Mouse (Mus musculus) midbrain, embryonic 12.5 days (tissue): ENCODE measurements at regions not wholly inside any gene's neighbourhood (a gene's known extent, or its start where the extent isn't known, plus 50 kb on each side); places are given as distances from the start of the nearest gene placed in this dataset.
A peak's percentile ranks its signal among the peaks of the same experiment; 100 is the strongest.

Source experiments
- ATAC-seq: fragments of 200-750 bp; cut with Nextera tagmentation; 2 replicates; pipeline ENCODE4 v1.8.0; 2017; ENCODE audit warnings: low read depth, moderate TSS enrichment, moderate library complexity; ENCODE audit not compliant: low FRiP score
- H3K27ac ChIP-seq: fragments of 300-500 bp; sonication (generic); replicated peaks from 2 replicates; pipeline ENCODE4 v1.5.1; 2016; ENCODE audit warnings: mild to moderate bottlenecking
- H3K27me3 ChIP-seq: fragments of 300-500 bp; sonication (generic); 2 replicates; pipeline ENCODE4 v1.6.1; 2016; ENCODE audit warnings: mild to moderate bottlenecking
- H3K36me3 ChIP-seq: fragments of 300-500 bp; sonication (generic); 2 replicates; pipeline ENCODE4 v1.6.1; 2016
- H3K4me1 ChIP-seq: fragments of 300-500 bp; sonication (generic); 2 replicates; pipeline ENCODE4 v1.6.1; 2016
- H3K4me2 ChIP-seq: fragments of 300-500 bp; sonication (generic); replicated peaks from 2 replicates; pipeline ENCODE4 v1.6.1; 2016; ENCODE audit warnings: mild to moderate bottlenecking, moderate library complexity
- H3K4me3 ChIP-seq: fragments of 300-500 bp; sonication (generic); 2 replicates; pipeline ENCODE4 v1.5.1; 2016; ENCODE audit warnings: mild to moderate bottlenecking
- H3K9ac ChIP-seq: fragments of 300-500 bp; sonication (generic); replicated peaks from 2 replicates; pipeline ENCODE4 v1.6.1; 2016; ENCODE audit warnings: mild to moderate bottlenecking, moderate library complexity
- H3K9me3 ChIP-seq: fragments of 300-500 bp; sonication (generic); 2 replicates; pipeline ENCODE4 v1.6.1; 2016; ENCODE audit warnings: mild to moderate bottlenecking
- WGBS: fragments of 180-500 bp; shearing (Covaris S2); methylation state at CpG from one replicate; pipeline ENCODE4 v1.1.7; 2016; 5-methylcytosine and 5-hydroxymethylcytosine counted together

GRCm38 (mm10) chr6:135563766-135564165 lies 201.4 kb downstream of the Emp1 start:
- Histone ChIP-seq H3K4me3 (no peak overlapping the region), H3K36me3 (no peaks in the 10 kb centered on the region), H3K9me3 (no peaks in the 10 kb centered on the region), H3K4me2 (no peak overlapping the region), H3K27ac (no peak overlapping the region), H3K27me3 (no peaks in the 10 kb centered on the region), H3K4me1 (peaks cover 11% of the 10 kb centered on the region; the same call in 1 of the 2 replicates), H3K9ac (no peak overlapping the region)
- no peak for ATAC-seq

DNA sequence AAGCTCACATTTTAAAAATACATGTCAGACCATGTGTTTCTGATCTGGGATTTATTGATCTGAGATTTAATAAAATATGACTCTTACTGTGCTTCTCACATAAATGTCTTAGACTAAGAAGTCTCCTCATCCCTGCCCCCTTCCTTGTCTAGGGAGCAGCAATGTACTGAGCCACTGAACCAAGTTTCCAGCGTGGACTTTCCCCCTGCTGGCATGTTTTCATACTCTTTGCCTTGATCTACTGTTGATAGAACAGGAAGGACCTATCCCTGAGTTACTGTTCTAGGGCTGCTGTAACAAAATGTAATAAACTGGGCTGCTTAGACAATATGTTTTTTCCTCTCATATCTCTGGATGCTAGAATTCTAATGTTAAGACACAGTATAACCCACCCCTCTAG lies 206.7 kb downstream of the Emp1 start:
- H3K27ac ChIP-seq, result no peak overlapping the region
- no peaks in the 10 kb centered on the region for H3K36me3 ChIP-seq
- no peak overlapping the region for H3K4me3 ChIP-seq
- H3K4me2 ChIP-seq, result no peak overlapping the region
- H3K9me3 ChIP-seq, result no peaks in the 10 kb centered on the region
- no peak overlapping the region for H3K9ac ChIP-seq
- H3K27me3 ChIP-seq, result no peaks in the 10 kb centered on the region
- H3K4me1 ChIP-seq, result no peaks in the 10 kb centered on the region
- no peak for ATAC-seq
- 70% methylated on average over 1 of the region's 1 CpGs for WGBS

GRCm38 (mm10) chr6:135575294-135575693 lies 212.9 kb downstream of the Emp1 start:
- Histone ChIP-seq H3K9me3 (no peaks in the 10 kb centered on the region), H3K9ac (no peak overlapping the region), H3K27ac (no peak overlapping the region), H3K4me2 (no peak overlapping the region), H3K27me3 (no peaks in the 10 kb centered on the region), H3K4me3 (no peak overlapping the region), H3K4me1 (peaks cover 7% of the 10 kb centered on the region; the same call in 1 of the 2 replicates), H3K36me3 (no peaks in the 10 kb centered on the region)
- ATAC-seq, result no peak
- 93% methylated on average over 2 of the region's 2 CpGs for WGBS

GRCm38 (mm10) chr6:135578728-135579127 lies 216.4 kb downstream of the Emp1 start:
- Histone ChIP-seq H3K9me3 (no peaks in the 10 kb centered on the region), H3K4me3 (no peak overlapping the region), H3K36me3 (no peaks in the 10 kb centered on the region), H3K27me3 (no peaks in the 10 kb centered on the region), H3K4me2 (no peak overlapping the region), H3K27ac (no peak overlapping the region), H3K4me1 (peaks cover 7% of the 10 kb centered on the region; the same call in 1 of the 2 replicates), H3K9ac (no peak overlapping the region)
- no peak for ATAC-seq
- WGBS, result 67% methylated on average over 8 of the region's 8 CpGs

DNA sequence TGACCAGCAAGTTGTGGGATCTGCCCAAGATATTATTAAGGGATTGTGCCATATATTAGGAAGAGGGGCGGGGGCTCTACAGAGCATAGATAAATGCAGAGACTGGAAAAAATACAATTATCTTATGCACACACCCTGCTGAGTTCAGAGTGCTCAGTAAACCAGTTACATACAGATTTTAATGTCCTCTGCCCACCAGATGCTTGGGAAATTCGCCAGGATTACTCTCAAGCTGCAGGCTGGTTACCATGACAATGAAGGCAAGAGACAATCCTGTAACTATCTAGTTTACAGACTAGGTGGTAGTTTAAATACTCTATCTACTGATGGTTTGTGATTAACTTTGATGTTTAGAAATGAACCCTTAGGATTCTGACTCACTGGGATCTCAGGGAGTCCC lies 220.2 kb downstream of the Emp1 start:
- H3K9ac ChIP-seq, result no peak overlapping the region
- H3K4me2 ChIP-seq, result no peak overlapping the region
- WGBS, result 53% methylated on average over 2 of the region's 2 CpGs
- H3K27me3 ChIP-seq, result no peaks in the 10 kb centered on the region
- no peak for ATAC-seq
- no peak overlapping the region for H3K4me3 ChIP-seq
- peaks cover 7% of the 10 kb centered on the region; the same call in 1 of the 2 replicates for H3K4me1 ChIP-seq
- no peaks in the 10 kb centered on the region for H3K36me3 ChIP-seq
- no peak overlapping the region for H3K27ac ChIP-seq
- no peaks in the 10 kb centered on the region for H3K9me3 ChIP-seq

DNA sequence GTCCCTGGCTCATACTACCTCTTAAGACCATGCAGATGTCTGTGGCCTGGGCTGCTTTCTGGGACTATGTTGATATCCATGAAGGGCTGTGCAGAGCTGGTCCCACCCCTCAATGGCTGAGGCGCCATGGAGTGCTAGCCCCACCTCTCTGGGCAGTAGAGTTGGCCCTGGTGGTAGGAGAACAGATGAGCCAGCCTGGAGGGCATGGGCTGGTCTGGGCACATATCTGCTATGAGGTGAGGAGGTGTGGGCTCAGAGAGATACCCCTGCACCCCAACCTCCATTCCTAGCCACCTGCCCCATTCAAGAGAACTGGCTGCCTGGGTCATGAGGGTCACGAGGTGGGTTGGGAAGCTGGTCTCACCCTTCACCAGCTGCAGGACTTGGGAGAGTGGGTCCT lies 222.4 kb downstream of the Emp1 start:
- no peak overlapping the region for H3K4me3 ChIP-seq
- H3K9me3 ChIP-seq, result no peaks in the 10 kb centered on the region
- no peak overlapping the region for H3K9ac ChIP-seq
- WGBS, result 88% methylated on average over 2 of the region's 2 CpGs
- H3K36me3 ChIP-seq, result no peaks in the 10 kb centered on the region
- H3K27me3 ChIP-seq, result no peaks in the 10 kb centered on the region
- no peak overlapping the region for H3K27ac ChIP-seq
- no peak for ATAC-seq
- no peak overlapping the region for H3K4me2 ChIP-seq
- no peaks in the 10 kb centered on the region for H3K4me1 ChIP-seq

- Histone ChIP-seq H3K27me3 (no peaks in the 10 kb centered on the region), H3K4me2 (no peak overlapping the region), H3K27ac (no peak overlapping the region), H3K4me3 (no peak overlapping the region), H3K36me3 (no peaks in the 10 kb centered on the region), H3K4me1 (no peaks in the 10 kb centered on the region), H3K9ac (no peak overlapping the region), H3K9me3 (no peaks in the 10 kb centered on the region)
- no peak for ATAC-seq
These were observed 227.7 kb downstream of the Emp1 start for GRCm38 (mm10) chr6:135590084-135590483.

GRCm38 (mm10) chr6:135591085-135591484 lies 228.7 kb downstream of the Emp1 start:
- Histone ChIP-seq H3K9me3 (no peaks in the 10 kb centered on the region), H3K9ac (no peak overlapping the region), H3K36me3 (no peaks in the 10 kb centered on the region), H3K4me3 (no peak overlapping the region), H3K4me1 (no peaks in the 10 kb centered on the region), H3K27me3 (no peaks in the 10 kb centered on the region), H3K4me2 (no peak overlapping the region), H3K27ac (no peak overlapping the region)
- WGBS, result 87% methylated on average over 9 of the region's 9 CpGs
- no peak for ATAC-seq

- H3K36me3 ChIP-seq, result no peaks in the 10 kb centered on the region
These were observed 234.0 kb downstream of the Emp1 start for GRCm38 (mm10) chr6:135596358-135596757.

GRCm38 (mm10) chr6:135610504-135611096 lies 248.3 kb downstream of the Emp1 start:
- WGBS, result 42% methylated on average over 3 of the region's 3 CpGs
- Histone ChIP-seq H3K4me2 (no peak overlapping the region), H3K4me3 (no peak overlapping the region), H3K36me3 (no peaks in the 10 kb centered on the region), H3K27ac (no peak overlapping the region), H3K9ac (no peak overlapping the region), H3K27me3 (no peaks in the 10 kb centered on the region), H3K4me1 (peaks cover 5% of the 10 kb centered on the region), H3K9me3 (no peaks in the 10 kb centered on the region)
- peak; percentile 70 for ATAC-seq

More at GRCm38 (mm10) chr6:135596358-135596757, 234.0 kb downstream of the Emp1 start:
- ATAC-seq, result no peak
- H3K27ac ChIP-seq, result no peak overlapping the region
- H3K9ac ChIP-seq, result no peak overlapping the region
- H3K4me1 ChIP-seq, result no peaks in the 10 kb centered on the region
- H3K9me3 ChIP-seq, result no peaks in the 10 kb centered on the region
- H3K27me3 ChIP-seq, result no peaks in the 10 kb centered on the region
- H3K4me3 ChIP-seq, result no peak overlapping the region
- no peak overlapping the region for H3K4me2 ChIP-seq
- 93% methylated on average over 4 of the region's 4 CpGs for WGBS

DNA sequence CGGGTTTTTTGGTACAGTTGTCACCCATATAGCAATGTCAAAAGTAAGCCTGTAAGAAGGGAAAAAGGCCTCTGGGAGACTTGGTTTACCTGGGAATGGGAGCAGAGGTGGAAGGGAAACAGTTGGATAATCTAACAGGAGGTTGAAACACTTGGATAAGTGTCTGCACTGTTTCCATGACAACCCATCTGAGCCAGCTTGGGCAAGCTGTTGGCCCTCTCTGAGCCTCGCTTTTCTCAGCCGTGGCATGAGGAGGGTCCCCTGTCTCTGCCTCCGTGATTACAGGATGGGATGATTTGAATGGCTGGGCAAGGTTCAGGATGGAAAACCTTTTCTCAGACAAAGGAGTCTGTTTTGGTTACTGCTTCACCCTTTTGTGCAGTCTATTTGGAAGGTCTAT lies 265.6 kb downstream of the Emp1 start:
- Histone ChIP-seq H3K36me3 (no peaks in the 10 kb centered on the region), H3K4me1 (peaks cover 12% of the 10 kb centered on the region; the same call in 1 of the 2 replicates), H3K27me3 (no peaks in the 10 kb centered on the region), H3K4me2 (no peak overlapping the region), H3K27ac (no peak overlapping the region), H3K9me3 (no peaks in the 10 kb centered on the region), H3K9ac (no peak overlapping the region), H3K4me3 (no peak overlapping the region)
- WGBS, result 20% methylated on average over 4 of the region's 4 CpGs
- ATAC-seq, result peak; percentile 52; the same call in 1 of the 2 replicates

- Histone ChIP-seq H3K27ac (no peak overlapping the region), H3K9me3 (no peaks in the 10 kb centered on the region), H3K4me3 (no peak overlapping the region), H3K36me3 (no peaks in the 10 kb centered on the region), H3K27me3 (no peaks in the 10 kb centered on the region), H3K4me1 (peaks cover 12% of the 10 kb centered on the region; the same call in 1 of the 2 replicates), H3K4me2 (no peak overlapping the region), H3K9ac (no peak overlapping the region)
- no peak for ATAC-seq
- WGBS, result 58% methylated on average over 3 of the region's 3 CpGs
These were observed 266.9 kb downstream of the Emp1 start for GRCm38 (mm10) chr6:135629236-135629635.

DNA sequence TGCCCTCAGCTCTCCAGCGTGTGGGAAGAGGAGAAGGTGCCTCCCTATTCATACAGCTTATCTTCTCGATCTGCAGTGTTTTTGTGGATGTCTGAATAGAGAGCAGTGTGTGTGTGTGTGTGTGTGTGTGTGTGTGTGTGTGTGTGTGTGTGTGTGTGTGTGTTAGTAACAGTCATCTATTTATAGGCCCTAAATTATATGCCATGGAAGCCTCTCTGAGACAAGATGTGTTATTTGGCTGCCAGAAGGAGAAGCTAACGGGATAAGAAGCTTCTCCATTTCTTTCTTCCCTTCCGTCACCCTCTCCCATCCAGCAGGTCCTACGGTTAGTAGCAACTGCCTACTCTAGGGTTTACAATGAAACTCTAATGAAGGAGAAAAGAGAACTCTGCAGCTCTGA lies 270.3 kb downstream of the Emp1 start:
- Histone ChIP-seq H3K27ac (no peak overlapping the region), H3K9ac (no peak overlapping the region), H3K4me1 (peaks cover 12% of the 10 kb centered on the region; the same call in 1 of the 2 replicates), H3K27me3 (no peaks in the 10 kb centered on the region), H3K4me2 (no peak overlapping the region), H3K36me3 (no peaks in the 10 kb centered on the region), H3K9me3 (no peaks in the 10 kb centered on the region), H3K4me3 (no peak overlapping the region)
- no peak for ATAC-seq
- 84% methylated on average over 5 of the region's 5 CpGs for WGBS
